Mouse (Mus musculus): ENCODE results near the gene Gata2. TPM values are rescaled to one million over a fixed set of nuclear protein-coding genes. Genes with fewer than 3 reads are reported as not detected.

The Gata2 gene
- polyA plus RNA-seq, 1 experiment: 6.0 TPM

- no peaks in the 10 kb centered on the region for H3K27me3 ChIP-seq (ENCODE audit: control insufficient read depth, insufficient read depth, low read length, poor library complexity, severe bottlenecking)
- no peaks in the 10 kb centered on the region for H3K36me3 ChIP-seq (ENCODE audit: control insufficient read depth, insufficient read depth, low read length, poor library complexity, severe bottlenecking)
- no peaks in the 10 kb centered on the region for H3K9me3 ChIP-seq (replicated peaks; ENCODE audit: control insufficient read depth, insufficient read depth, low read length, poor library complexity, severe bottlenecking)
- no peak overlapping the region for H3K27ac ChIP-seq (ENCODE audit: insufficient read depth, low read length)
- no peak overlapping the region for H3K9ac ChIP-seq (ENCODE audit: low read depth, poor library complexity, severe bottlenecking)
- H3K4me3 ChIP-seq (ENCODE audit: low read depth, low read length): no peak overlapping the region
- H3K4me1 ChIP-seq (ENCODE audit: control insufficient read depth, insufficient read depth, low read length): peaks cover 6% of the 10 kb centered on the region
- peak; percentile 79 for TF ChIP-seq EP300 (IDR thresholded peaks at IDR 0.05; ENCODE audit: insufficient read depth, low read depth, low read length)
- TF ChIP-seq CTCF (IDR thresholded peaks at IDR 0.05; ENCODE audit: low read depth, low read length): no peak
These were observed 16.5 kb downstream of the Gata2 start for GRCm38 (mm10) chr6:88210182-88210581.

- H3K36me3 ChIP-seq (ENCODE audit: control insufficient read depth, insufficient read depth, low read length, poor library complexity, severe bottlenecking): no peaks in the 10 kb centered on the region
- H3K27me3 ChIP-seq (ENCODE audit: control insufficient read depth, insufficient read depth, low read length, poor library complexity, severe bottlenecking): no peaks in the 10 kb centered on the region
- no peaks in the 10 kb centered on the region for H3K9me3 ChIP-seq (replicated peaks; ENCODE audit: control insufficient read depth, insufficient read depth, low read length, poor library complexity, severe bottlenecking)
- H3K4me1 ChIP-seq (ENCODE audit: control insufficient read depth, insufficient read depth, low read length): peaks cover 6% of the 10 kb centered on the region
- TF ChIP-seq POLR2A (IDR thresholded peaks at IDR 0.05; ENCODE audit: insufficient read depth, low read length) (no peak), CTCF (IDR thresholded peaks at IDR 0.05; ENCODE audit: low read depth, low read length) (no peak), EP300 (IDR thresholded peaks at IDR 0.05; ENCODE audit: insufficient read depth, low read depth, low read length) (0 out of 2 replicates have a peak, but pooled peaks have one; percentile 11)
- H3K9ac ChIP-seq (ENCODE audit: low read depth, poor library complexity, severe bottlenecking): no peak overlapping the region
- H3K27ac ChIP-seq (ENCODE audit: insufficient read depth, low read length): no peak overlapping the region
- H3K4me3 ChIP-seq (ENCODE audit: low read depth, low read length): no peak overlapping the region
These were observed 22.1 kb downstream of the Gata2 start for GRCm38 (mm10) chr6:88215797-88216196.

- Histone ChIP-seq H3K9me3 (replicated peaks; ENCODE audit: control insufficient read depth, insufficient read depth, low read length, poor library complexity, severe bottlenecking) (no peaks in the 10 kb centered on the region), H3K9ac (ENCODE audit: low read depth, poor library complexity, severe bottlenecking) (no peak overlapping the region), H3K27ac (ENCODE audit: insufficient read depth, low read length) (no peak overlapping the region), H3K4me1 (ENCODE audit: control insufficient read depth, insufficient read depth, low read length) (peaks cover 6% of the 10 kb centered on the region), H3K27me3 (ENCODE audit: control insufficient read depth, insufficient read depth, low read length, poor library complexity, severe bottlenecking) (no peaks in the 10 kb centered on the region), H3K4me3 (ENCODE audit: low read depth, low read length) (no peak overlapping the region), H3K36me3 (ENCODE audit: control insufficient read depth, insufficient read depth, low read length, poor library complexity, severe bottlenecking) (no peaks in the 10 kb centered on the region)
- TF ChIP-seq EP300 (IDR thresholded peaks at IDR 0.05; ENCODE audit: insufficient read depth, low read depth, low read length) (no peak), CTCF (IDR thresholded peaks at IDR 0.05; ENCODE audit: low read depth, low read length) (no peak), POLR2A (IDR thresholded peaks at IDR 0.05; ENCODE audit: insufficient read depth, low read length) (no peak)
These were observed 22.5 kb downstream of the Gata2 start for GRCm38 (mm10) chr6:88216199-88216598.

GRCm38 (mm10) chr6:88219094-88219493 is 25.4 kb downstream of the Gata2 start:
- no peaks in the 10 kb centered on the region for H3K27me3 ChIP-seq (ENCODE audit: control insufficient read depth, insufficient read depth, low read length, poor library complexity, severe bottlenecking)
- no peak overlapping the region for H3K9ac ChIP-seq (ENCODE audit: low read depth, poor library complexity, severe bottlenecking)
- H3K9me3 ChIP-seq (replicated peaks; ENCODE audit: control insufficient read depth, insufficient read depth, low read length, poor library complexity, severe bottlenecking): no peaks in the 10 kb centered on the region
- TF ChIP-seq POLR2A (IDR thresholded peaks at IDR 0.05; ENCODE audit: insufficient read depth, low read length): no peak
- TF ChIP-seq CTCF (IDR thresholded peaks at IDR 0.05; ENCODE audit: low read depth, low read length): no peak
- TF ChIP-seq EP300 (IDR thresholded peaks at IDR 0.05; ENCODE audit: insufficient read depth, low read depth, low read length): no peak
- H3K36me3 ChIP-seq (ENCODE audit: control insufficient read depth, insufficient read depth, low read length, poor library complexity, severe bottlenecking): no peaks in the 10 kb centered on the region
- H3K27ac ChIP-seq (ENCODE audit: insufficient read depth, low read length): no peak overlapping the region
- no peak overlapping the region for H3K4me3 ChIP-seq (ENCODE audit: low read depth, low read length)
- H3K4me1 ChIP-seq (ENCODE audit: control insufficient read depth, insufficient read depth, low read length): peaks cover 6% of the 10 kb centered on the region

- no peak within 1 kb of the TSS for H3K9ac ChIP-seq (ENCODE audit: low read depth, poor library complexity, severe bottlenecking)
- no peaks in the 10 kb centered on the region for H3K36me3 ChIP-seq (ENCODE audit: control insufficient read depth, insufficient read depth, low read length, poor library complexity, severe bottlenecking)
- H3K27ac ChIP-seq (ENCODE audit: insufficient read depth, low read length): no peak within 1 kb of the TSS
- no peaks in the 10 kb centered on the region for H3K9me3 ChIP-seq (replicated peaks; ENCODE audit: control insufficient read depth, insufficient read depth, low read length, poor library complexity, severe bottlenecking)
- no peak for TF ChIP-seq EP300 (IDR thresholded peaks at IDR 0.05; ENCODE audit: insufficient read depth, low read depth, low read length)
- TF ChIP-seq POLR2A (IDR thresholded peaks at IDR 0.05; ENCODE audit: insufficient read depth, low read length): no peak
- TF ChIP-seq CTCF (IDR thresholded peaks at IDR 0.05; ENCODE audit: low read depth, low read length): no peak
- H3K27me3 ChIP-seq (ENCODE audit: control insufficient read depth, insufficient read depth, low read length, poor library complexity, severe bottlenecking): no peaks in the 10 kb centered on the region
- no peak within 1 kb of the TSS for H3K4me3 ChIP-seq (ENCODE audit: low read depth, low read length)
- peaks cover 3% of the 10 kb centered on the region for H3K4me1 ChIP-seq (ENCODE audit: control insufficient read depth, insufficient read depth, low read length)
These were observed 28.3 kb downstream of the Gata2 start, which contains the start of gene Dnajb8 for GRCm38 (mm10) chr6:88221968-88222367. Dnajb8 (plus strand) TSS chr6:88222268.

GRCm38 (mm10) chr6:88226570-88226994 is 32.9 kb downstream of the Gata2 start:
- H3K9ac ChIP-seq (ENCODE audit: low read depth, poor library complexity, severe bottlenecking): no peak overlapping the region

More at GRCm38 (mm10) chr6:88226570-88226994, 32.9 kb downstream of the Gata2 start:
- no peak for TF ChIP-seq POLR2A (IDR thresholded peaks at IDR 0.05; ENCODE audit: insufficient read depth, low read length)
- TF ChIP-seq EP300 (IDR thresholded peaks at IDR 0.05; ENCODE audit: insufficient read depth, low read depth, low read length): no peak
- no peak for TF ChIP-seq CTCF (IDR thresholded peaks at IDR 0.05; ENCODE audit: low read depth, low read length)
- Histone ChIP-seq H3K27ac (ENCODE audit: insufficient read depth, low read length) (no peak overlapping the region), H3K27me3 (ENCODE audit: control insufficient read depth, insufficient read depth, low read length, poor library complexity, severe bottlenecking) (no peaks in the 10 kb centered on the region), H3K4me3 (ENCODE audit: low read depth, low read length) (no peak overlapping the region), H3K36me3 (ENCODE audit: control insufficient read depth, insufficient read depth, low read length, poor library complexity, severe bottlenecking) (no peaks in the 10 kb centered on the region), H3K4me1 (ENCODE audit: control insufficient read depth, insufficient read depth, low read length) (peaks cover 3% of the 10 kb centered on the region), H3K9me3 (replicated peaks; ENCODE audit: control insufficient read depth, insufficient read depth, low read length, poor library complexity, severe bottlenecking) (no peaks in the 10 kb centered on the region)

Measured in ES-Bruce4 (cell line).